Mouse (Mus musculus) E14TG2a.4 (cell line): ENCODE measurements around the gene Ube2m.

Source experiments
- CTCF ChIP-seq: conservative IDR thresholded peaks from 2 replicates; pipeline ENCODE4 v1.5.1; 2014; ENCODE audit warnings: low read length
- NANOG ChIP-seq: IDR thresholded peaks from 2 replicates; pipeline ENCODE4 v1.6.1; 2014; ENCODE audit warnings: borderline replicate concordance, low read length, mixed read lengths
- POU5F1 ChIP-seq: IDR thresholded peaks from 2 replicates; pipeline ENCODE4 v1.6.1; 2014; ENCODE audit warnings: low read length, borderline replicate concordance

- TF ChIP-seq CTCF (no peak), NANOG (no peak), POU5F1 (no peak)
Measured at GRCm38 (mm10) chr7:13043120-13043444, 5.0 kb upstream of the Ube2m start.
